Mouse (Mus musculus): ENCODE data around the gene Dusp22. TPM values are rescaled to one million over a fixed set of nuclear protein-coding genes. Genes with fewer than 3 reads are reported as not detected.

The Dusp22 gene
- polyA plus RNA-seq, 1 experiment from 2014 or later, result 16.2 TPM

Other genes with a start within 250 kb of the Dusp22 start
- gene Uqcrfs1, start 114.6 kb upstream of the Dusp22 start, polyA plus RNA-seq (2014; fragmentation: Nextera tagmentation; extraction: Ambion mirVana), result 219 and 235 TPM in 2 replicates
- not detected in 2 replicates for gene Irf4, start 89.2 kb downstream of the Dusp22 start, polyA plus RNA-seq (2014; fragmentation: Nextera tagmentation; extraction: Ambion mirVana)

All from limb, embryonic 11.5 days (tissue).